Mouse (Mus musculus) right cerebral cortex, adult 2 months (tissue): ENCODE results near the gene Rtp4.

Source experiments
- DNase-seq, 2 experiments: peaks; one replicate each; pipeline ENCODE4 v3.0.0; 2021 to 2022; ENCODE audit warnings: low spot score in 2 of 2

Gene Rtp4

GRCm38 (mm10) chr16:23520235-23520871 is at the start of gene Rtp4, which contains the start of gene Masp1:
Gene Rtp4, plus strand, starts transcription at chr16:23520291.
Gene Masp1, minus strand, starts transcription at chr16:23520815.
- peak; percentile 46 to 70 for DNase-seq

GRCm38 (mm10) chr16:23471551-23471950 is 48.5 kb upstream of the Rtp4 start:
- DNase-seq = no peak

GRCm38 (mm10) chr16:23472046-23472445 is 48.0 kb upstream of the Rtp4 start:
- DNase-seq = no peak

GRCm38 (mm10) chr16:23475651-23476050 is 44.4 kb upstream of the Rtp4 start:
- DNase-seq = no peak

GRCm38 (mm10) chr16:23476598-23476997 is 43.5 kb upstream of the Rtp4 start:
- DNase-seq = no peak

GRCm38 (mm10) chr16:23479872-23480603 is 40.1 kb upstream of the Rtp4 start:
- no peak for DNase-seq

GRCm38 (mm10) chr16:23482218-23482617 is 37.9 kb upstream of the Rtp4 start:
- no peak for DNase-seq

- no peak for DNase-seq
Observed at GRCm38 (mm10) chr16:23482846-23483245, 37.2 kb upstream of the Rtp4 start.

GRCm38 (mm10) chr16:23483292-23483691 is 36.8 kb upstream of the Rtp4 start:
- peak in 1 of 2 experiments; percentile 16 for DNase-seq

- DNase-seq = no peak
Observed at GRCm38 (mm10) chr16:23492783-23493182, 27.3 kb upstream of the Rtp4 start.

GRCm38 (mm10) chr16:23496245-23496924 is 23.7 kb upstream of the Rtp4 start:
- DNase-seq = no peak

- no peak for DNase-seq
Observed at GRCm38 (mm10) chr16:23497440-23497839, 22.7 kb upstream of the Rtp4 start.

GRCm38 (mm10) chr16:23497881-23498280 is 22.2 kb upstream of the Rtp4 start:
- DNase-seq = no peak

- no peak for DNase-seq
Observed at GRCm38 (mm10) chr16:23498691-23499131, 21.4 kb upstream of the Rtp4 start.

- DNase-seq = no peak
Observed at GRCm38 (mm10) chr16:23500558-23500957, 19.5 kb upstream of the Rtp4 start.

- DNase-seq = no peak
Observed at GRCm38 (mm10) chr16:23501288-23501687, 18.8 kb upstream of the Rtp4 start.

- no peak for DNase-seq
Observed at GRCm38 (mm10) chr16:23502478-23502877, 17.6 kb upstream of the Rtp4 start.

- no peak for DNase-seq
Observed at GRCm38 (mm10) chr16:23503351-23503750, 16.7 kb upstream of the Rtp4 start.

GRCm38 (mm10) chr16:23504320-23504744 is 15.8 kb upstream of the Rtp4 start:
- no peak for DNase-seq

- no peak for DNase-seq
Observed at GRCm38 (mm10) chr16:23505904-23506687, 14.0 kb upstream of the Rtp4 start.

GRCm38 (mm10) chr16:23511166-23511935 is 8.7 kb upstream of the Rtp4 start:
- DNase-seq = no peak
